Mouse (Mus musculus) intestine, embryonic 14.5 days (tissue): ENCODE measurements at regions not wholly inside any gene's neighbourhood (a gene's known extent, or its start where the extent isn't known, plus 50 kb on each side); places are given as distances from the start of the nearest gene placed in this dataset.

ENCODE experiments used
- ATAC-seq: fragments of 200-750 bp; cut with Nextera tagmentation; replicated peaks from 2 replicates; pipeline ENCODE4 v1.8.0; 2017; ENCODE audit warnings: low read depth, moderate number of reproducible peaks, moderate TSS enrichment, moderate library complexity; ENCODE audit not compliant: low FRiP score, low TSS enrichment
- DNase-seq: peaks from one replicate; pipeline ENCODE4 v3.0.0-alpha.2; 2018; ENCODE audit warnings: low spot score
- H3K27ac ChIP-seq: fragments of 300-500 bp; sonication (generic); 2 replicates; pipeline ENCODE4 v1.5.1; 2014; ENCODE audit warnings: low read depth, mild to moderate bottlenecking, control low read depth
- H3K27me3 ChIP-seq: fragments of 300-500 bp; sonication (generic); replicated peaks from 2 replicates; pipeline ENCODE4 v1.6.1; 2014; ENCODE audit warnings: low read length, control low read depth; ENCODE audit not compliant: control insufficient read depth, insufficient read depth
- H3K36me3 ChIP-seq: fragments of 300-500 bp; sonication (generic); 2 replicates; pipeline ENCODE4 v1.6.1; 2014; ENCODE audit warnings: low read length, control low read depth; ENCODE audit not compliant: control insufficient read depth, insufficient read depth
- H3K4me1 ChIP-seq: fragments of 300-500 bp; sonication (generic); replicated peaks from 2 replicates; pipeline ENCODE4 v1.6.1; 2014; ENCODE audit warnings: low read length, control low read depth, mixed read lengths; ENCODE audit not compliant: control insufficient read depth, insufficient read depth
- H3K4me2 ChIP-seq: fragments of 300-500 bp; sonication (generic); 2 replicates; pipeline ENCODE4 v1.6.1; 2014; ENCODE audit warnings: low read length
- H3K4me3 ChIP-seq: fragments of 300-500 bp; sonication (generic); 2 replicates; pipeline ENCODE4 v1.5.1; 2014; ENCODE audit warnings: low read depth, low read length, control low read depth, mixed read lengths
- H3K9ac ChIP-seq: fragments of 300-500 bp; sonication (generic); 2 replicates; pipeline ENCODE4 v1.6.1; 2014; ENCODE audit warnings: mild to moderate bottlenecking, low read length
- H3K9me3 ChIP-seq: fragments of 300-500 bp; sonication (generic); 2 replicates; pipeline ENCODE4 v1.6.1; 2016; ENCODE audit warnings: low read length, control low read depth; ENCODE audit not compliant: control insufficient read depth
- WGBS: fragments of 180-500 bp; shearing (Covaris S2); extraction: QIAGEN DNeasy Blood & Tissue Kit; methylation state at CpG from one replicate; pipeline ENCODE4 v1.1.7; 2014; 5-methylcytosine and 5-hydroxymethylcytosine counted together

DNA sequence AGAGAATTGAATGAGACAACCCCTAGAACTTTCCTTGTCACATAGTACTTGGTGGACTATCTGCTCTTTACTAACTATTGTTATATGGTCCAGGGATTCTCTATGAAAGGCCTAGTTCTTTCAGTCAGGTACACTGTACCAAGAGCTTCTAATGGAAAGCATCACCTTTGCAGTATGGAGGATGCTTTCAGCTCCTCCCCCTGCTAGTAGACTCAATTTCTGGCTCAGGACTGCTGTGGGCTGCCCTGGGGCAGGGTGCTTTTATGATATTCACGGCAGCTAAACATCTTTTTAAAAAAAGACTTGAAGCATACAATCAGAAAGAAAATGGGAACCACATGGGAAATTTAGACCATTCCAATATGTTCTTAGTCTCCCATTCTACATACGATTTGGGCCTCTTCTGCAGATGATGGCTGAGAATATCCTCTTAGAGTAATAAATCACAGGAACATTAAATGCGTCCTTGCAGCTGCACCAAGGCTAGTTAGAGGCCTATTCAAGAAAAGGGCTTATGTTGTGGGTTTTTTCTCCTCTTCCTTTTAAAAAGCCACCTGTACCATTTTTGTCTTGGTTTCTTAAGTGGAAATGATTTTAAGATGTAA lies 61.7 kb upstream of the 6030498E09Rik start:
- no peak overlapping the region for H3K27ac ChIP-seq
- H3K4me3 ChIP-seq, result no peak overlapping the region
- ATAC-seq, result no peak
- 50% methylated on average over 3 of the region's 3 CpGs for WGBS
- H3K4me2 ChIP-seq, result no peak overlapping the region
- H3K4me1 ChIP-seq, result no peaks in the 10 kb centered on the region
- no peak for DNase-seq
- H3K36me3 ChIP-seq, result no peaks in the 10 kb centered on the region
- H3K27me3 ChIP-seq, result no peaks in the 10 kb centered on the region
- no peak overlapping the region for H3K9ac ChIP-seq
- no peaks in the 10 kb centered on the region for H3K9me3 ChIP-seq

DNA sequence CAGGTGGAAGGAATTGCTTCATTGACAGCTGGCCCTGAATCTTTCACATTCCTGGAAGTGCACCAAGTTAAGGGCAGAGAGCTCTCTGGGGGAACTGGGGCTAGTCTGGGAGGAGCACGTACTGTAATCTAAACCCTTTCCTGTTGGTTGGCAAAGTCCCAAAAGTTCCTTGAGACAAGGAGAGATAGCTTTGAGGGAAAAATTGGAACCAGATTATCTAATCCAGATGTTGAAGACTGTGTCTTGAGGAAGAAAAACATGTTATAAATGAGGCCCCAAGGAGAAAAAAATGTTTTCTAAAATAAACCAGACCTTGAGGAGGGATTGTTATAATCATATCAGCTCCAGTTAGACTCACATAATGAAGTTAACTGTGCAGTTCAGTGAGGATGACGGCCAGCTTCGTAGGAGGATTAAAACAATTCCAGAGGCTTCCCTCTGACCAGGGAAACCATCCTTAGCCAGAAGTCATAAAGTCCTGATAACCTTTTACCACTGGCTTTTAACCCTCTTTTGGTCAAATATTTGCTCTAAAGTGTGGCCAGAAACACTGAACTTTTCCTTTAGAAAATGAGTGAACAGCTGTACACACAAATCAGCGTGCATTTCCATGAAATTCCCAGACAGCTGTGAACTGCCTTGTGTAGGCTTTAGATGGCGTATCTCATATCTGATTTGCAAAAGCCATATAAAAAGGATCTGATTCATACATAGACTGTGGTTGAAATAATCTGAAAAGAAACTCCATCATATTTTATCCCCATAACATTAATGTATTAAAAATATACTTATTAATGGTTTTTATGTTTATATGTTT lies 60.8 kb upstream of the 6030498E09Rik start:
- Histone ChIP-seq H3K9ac (no peak overlapping the region), H3K27me3 (no peaks in the 10 kb centered on the region), H3K4me1 (no peaks in the 10 kb centered on the region), H3K9me3 (no peaks in the 10 kb centered on the region), H3K4me2 (no peak overlapping the region), H3K36me3 (no peaks in the 10 kb centered on the region), H3K4me3 (no peak overlapping the region), H3K27ac (no peak overlapping the region)
- 0 out of 2 replicates have a peak, but pooled peaks have one; percentile 53 for ATAC-seq
- 35% methylated on average over 5 of the region's 5 CpGs for WGBS
- DNase-seq, result peak; percentile 56
